Mouse (Mus musculus) adrenal gland, postnatal 25 days (tissue): ENCODE data around the gene Otof. TPM values are rescaled to one million over a fixed set of nuclear protein-coding genes. Genes with fewer than 3 reads are reported as not detected.

Source experiments
- DNase-seq: peaks from one replicate; pipeline ENCODE4 v3.0.0; 2021; ENCODE audit warnings: mixed read lengths
- total RNA-seq: library from RNA; stranded (reverse); gene quantifications from 2 replicates; pipeline ENCODE4 v1.2.3, GENCODE M21; 2021

The Otof gene
- total RNA-seq, 1 experiment from 2014 or later: 0.09 TPM

GRCm38 (mm10) chr5:30341601-30342365 is 119.9 kb downstream of the Otof start:
- DNase-seq: no peak

GRCm38 (mm10) chr5:30340815-30341214 is 120.9 kb downstream of the Otof start:
- DNase-seq: no peak

Other genes starting within 250 kb of the Otof start
- gene Selenoi, start 229.4 kb downstream of the Otof start, total RNA-seq: 22.6 and 22.7 TPM in 2 replicates
- 0.82 TPM in 1 of 2 replicates, not detected in the other for gene Drc1, start 180.5 kb downstream of the Otof start, total RNA-seq
- not detected in 2 replicates for gene 1700001C02Rik, start 4.1 kb upstream of the Otof start, total RNA-seq
- gene Cib4, start 83.9 kb upstream of the Otof start, total RNA-seq: 2.2 TPM in 2 replicates
- gene Kcnk3, start 126.2 kb upstream of the Otof start, total RNA-seq: 1,220 and 1,477 TPM in 2 replicates
- gene Slc35f6, start 186.0 kb upstream of the Otof start, total RNA-seq: 51.4 and 52.6 TPM in 2 replicates
- gene Cenpa, start 204.8 kb upstream of the Otof start, total RNA-seq: 15.1 and 19.2 TPM in 2 replicates
- 0.57 and 1.3 TPM in 2 replicates for gene Dpysl5, start 249.6 kb upstream of the Otof start, total RNA-seq